Mouse (Mus musculus): Measurements from ENCODE around the gene Cdc42ep3. TPM values are rescaled to one million over a fixed set of nuclear protein-coding genes. Genes with fewer than 3 reads are reported as not detected.

Cdc42ep3 gene
- polyA plus RNA-seq, 1 experiment = 32.5 TPM

GRCm38 (mm10) chr17:79310465-79310864, 44.4 kb downstream of the Cdc42ep3 start:
- no peak overlapping the region for H3K4me3 ChIP-seq (ENCODE audit: insufficient read depth, poor library complexity, severe bottlenecking)
- H3K79me2 ChIP-seq (ENCODE audit: control insufficient read depth, insufficient read depth) = no peaks in the 10 kb centered on the region
- TF ChIP-seq USF1 (IDR thresholded peaks at IDR 0.05; ENCODE audit: low read depth) = no peak
- TF ChIP-seq CTCF (IDR thresholded peaks at IDR 0.05; ENCODE audit: control insufficient read depth, insufficient read depth, insufficient read length) = no peak
- TF ChIP-seq MAX (IDR thresholded peaks at IDR 0.05) = no peak
- TF ChIP-seq FOSL1 (IDR thresholded peaks at IDR 0.05; ENCODE audit: insufficient read depth, low read length, poor library complexity, severe bottlenecking) = no peak
- no peak for TF ChIP-seq MYOG (IDR thresholded peaks at IDR 0.05; ENCODE audit: control insufficient read depth, extremely low read depth, insufficient read length)
- no peak for TF ChIP-seq MYOD1 (IDR thresholded peaks at IDR 0.05; ENCODE audit: control insufficient read depth, insufficient read length, low read depth)
- no peak for TF ChIP-seq CEBPB (IDR thresholded peaks at IDR 0.05; ENCODE audit: low read depth)
- no peaks in the 10 kb centered on the region for H3K79me3 ChIP-seq (ENCODE audit: low read depth)
- no peak overlapping the region for H3ac ChIP-seq (ENCODE audit: control insufficient read depth, insufficient read length, low read depth)
- no peaks in the 10 kb centered on the region for H3K36me3 ChIP-seq (ENCODE audit: control insufficient read depth, insufficient read depth)
- H3K27me3 ChIP-seq (ENCODE audit: control insufficient read depth, insufficient read depth, insufficient read length) = no peaks in the 10 kb centered on the region

GRCm38 (mm10) chr17:79309506-79309905, 45.4 kb downstream of the Cdc42ep3 start:
- Histone ChIP-seq H3K36me3 (ENCODE audit: control insufficient read depth, insufficient read depth) (no peaks in the 10 kb centered on the region), H3K79me3 (ENCODE audit: low read depth) (no peaks in the 10 kb centered on the region), H3K4me3 (ENCODE audit: insufficient read depth, poor library complexity, severe bottlenecking) (no peak overlapping the region), H3K79me2 (ENCODE audit: control insufficient read depth, insufficient read depth) (no peaks in the 10 kb centered on the region), H3ac (ENCODE audit: control insufficient read depth, insufficient read length, low read depth) (no peak overlapping the region), H3K27me3 (ENCODE audit: control insufficient read depth, insufficient read depth, insufficient read length) (no peaks in the 10 kb centered on the region)
- TF ChIP-seq MYOG (IDR thresholded peaks at IDR 0.05; ENCODE audit: control insufficient read depth, extremely low read depth, insufficient read length) (no peak), MAX (IDR thresholded peaks at IDR 0.05) (no peak), CTCF (IDR thresholded peaks at IDR 0.05; ENCODE audit: control insufficient read depth, insufficient read depth, insufficient read length) (no peak), MYOD1 (IDR thresholded peaks at IDR 0.05; ENCODE audit: control insufficient read depth, insufficient read length, low read depth) (no peak), CEBPB (IDR thresholded peaks at IDR 0.05; ENCODE audit: low read depth) (no peak), FOSL1 (IDR thresholded peaks at IDR 0.05; ENCODE audit: insufficient read depth, low read length, poor library complexity, severe bottlenecking) (no peak), USF1 (IDR thresholded peaks at IDR 0.05; ENCODE audit: low read depth) (no peak)

GRCm38 (mm10) chr17:79305644-79306043, 49.2 kb downstream of the Cdc42ep3 start:
- Histone ChIP-seq H3K79me3 (ENCODE audit: low read depth) (no peaks in the 10 kb centered on the region), H3K36me3 (ENCODE audit: control insufficient read depth, insufficient read depth) (no peaks in the 10 kb centered on the region), H3K4me3 (ENCODE audit: insufficient read depth, poor library complexity, severe bottlenecking) (no peak overlapping the region), H3K27me3 (ENCODE audit: control insufficient read depth, insufficient read depth, insufficient read length) (no peaks in the 10 kb centered on the region), H3K79me2 (ENCODE audit: control insufficient read depth, insufficient read depth) (no peaks in the 10 kb centered on the region), H3ac (ENCODE audit: control insufficient read depth, insufficient read length, low read depth) (no peak overlapping the region)
- no peak for TF ChIP-seq CEBPB (IDR thresholded peaks at IDR 0.05; ENCODE audit: low read depth)
- TF ChIP-seq MYOG (IDR thresholded peaks at IDR 0.05; ENCODE audit: control insufficient read depth, extremely low read depth, insufficient read length) = no peak
- no peak for TF ChIP-seq FOSL1 (IDR thresholded peaks at IDR 0.05; ENCODE audit: insufficient read depth, low read length, poor library complexity, severe bottlenecking)
- TF ChIP-seq MAX (IDR thresholded peaks at IDR 0.05) = no peak
- TF ChIP-seq USF1 (IDR thresholded peaks at IDR 0.05; ENCODE audit: low read depth) = no peak
- no peak for TF ChIP-seq MYOD1 (IDR thresholded peaks at IDR 0.05; ENCODE audit: control insufficient read depth, insufficient read length, low read depth)
- TF ChIP-seq CTCF (IDR thresholded peaks at IDR 0.05; ENCODE audit: control insufficient read depth, insufficient read depth, insufficient read length) = no peak

- Histone ChIP-seq H3K79me2 (ENCODE audit: control insufficient read depth, insufficient read depth) (no peaks in the 10 kb centered on the region), H3K36me3 (ENCODE audit: control insufficient read depth, insufficient read depth) (no peaks in the 10 kb centered on the region), H3K27me3 (ENCODE audit: control insufficient read depth, insufficient read depth, insufficient read length) (no peaks in the 10 kb centered on the region), H3ac (ENCODE audit: control insufficient read depth, insufficient read length, low read depth) (no peak overlapping the region), H3K4me3 (ENCODE audit: insufficient read depth, poor library complexity, severe bottlenecking) (no peak overlapping the region), H3K79me3 (ENCODE audit: low read depth) (no peaks in the 10 kb centered on the region)
- no peak for TF ChIP-seq MAX (IDR thresholded peaks at IDR 0.05)
- TF ChIP-seq USF1 (IDR thresholded peaks at IDR 0.05; ENCODE audit: low read depth) = no peak
- TF ChIP-seq FOSL1 (IDR thresholded peaks at IDR 0.05; ENCODE audit: insufficient read depth, low read length, poor library complexity, severe bottlenecking) = no peak
- TF ChIP-seq MYOG (IDR thresholded peaks at IDR 0.05; ENCODE audit: control insufficient read depth, extremely low read depth, insufficient read length) = no peak
- TF ChIP-seq MYOD1 (IDR thresholded peaks at IDR 0.05; ENCODE audit: control insufficient read depth, insufficient read length, low read depth) = no peak
- TF ChIP-seq CTCF (IDR thresholded peaks at IDR 0.05; ENCODE audit: control insufficient read depth, insufficient read depth, insufficient read length) = no peak
- TF ChIP-seq CEBPB (IDR thresholded peaks at IDR 0.05; ENCODE audit: low read depth) = no peak
These were observed 51.0 kb downstream of the Cdc42ep3 start for GRCm38 (mm10) chr17:79303744-79304497.

- H3K79me3 ChIP-seq (ENCODE audit: low read depth) = no peaks in the 10 kb centered on the region
- no peak for TF ChIP-seq USF1 (IDR thresholded peaks at IDR 0.05; ENCODE audit: low read depth)
- no peak for TF ChIP-seq MAX (IDR thresholded peaks at IDR 0.05)
- no peak for TF ChIP-seq CTCF (IDR thresholded peaks at IDR 0.05; ENCODE audit: control insufficient read depth, insufficient read depth, insufficient read length)
- TF ChIP-seq MYOG (IDR thresholded peaks at IDR 0.05; ENCODE audit: control insufficient read depth, extremely low read depth, insufficient read length) = no peak
- no peak for TF ChIP-seq MYOD1 (IDR thresholded peaks at IDR 0.05; ENCODE audit: control insufficient read depth, insufficient read length, low read depth)
- TF ChIP-seq FOSL1 (IDR thresholded peaks at IDR 0.05; ENCODE audit: insufficient read depth, low read length, poor library complexity, severe bottlenecking) = no peak
- no peak for TF ChIP-seq CEBPB (IDR thresholded peaks at IDR 0.05; ENCODE audit: low read depth)
These were observed 51.7 kb downstream of the Cdc42ep3 start for GRCm38 (mm10) chr17:79303238-79303637.

More at GRCm38 (mm10) chr17:79303238-79303637, 51.7 kb downstream of the Cdc42ep3 start:
- H3K79me2 ChIP-seq (ENCODE audit: control insufficient read depth, insufficient read depth) = no peaks in the 10 kb centered on the region
- no peaks in the 10 kb centered on the region for H3K27me3 ChIP-seq (ENCODE audit: control insufficient read depth, insufficient read depth, insufficient read length)
- H3K36me3 ChIP-seq (ENCODE audit: control insufficient read depth, insufficient read depth) = no peaks in the 10 kb centered on the region
- H3ac ChIP-seq (ENCODE audit: control insufficient read depth, insufficient read length, low read depth) = no peak overlapping the region
- H3K4me3 ChIP-seq (ENCODE audit: insufficient read depth, poor library complexity, severe bottlenecking) = no peak overlapping the region
